Mouse (Mus musculus) cortical plate, adult 2 months (tissue): ENCODE data around the gene Cyp27b1. TPM values are rescaled to one million over a fixed set of nuclear protein-coding genes. Genes with fewer than 3 reads are reported as not detected.

Experiments
- H3K27ac ChIP-seq: fragments of 200-500 bp; 2 replicates; pipeline ENCODE4 v1.5.1; 2012; ENCODE audit warnings: low read length, control low read depth, inconsistent platforms; ENCODE audit not compliant: insufficient read depth
- H3K4me1 ChIP-seq: fragments of 200-500 bp; 2 replicates; pipeline ENCODE4 v1.6.1; 2011; ENCODE audit warnings: low read length; ENCODE audit not compliant: control insufficient read depth, insufficient read depth
- H3K4me3 ChIP-seq: fragments of 200-500 bp; 2 replicates; pipeline ENCODE4 v1.5.1; 2011; ENCODE audit warnings: mild to moderate bottlenecking, low read length, control low read depth; ENCODE audit not compliant: insufficient read depth
- CTCF ChIP-seq: fragments of 200-500 bp; IDR thresholded peaks from 2 replicates; pipeline ENCODE4 v1.5.1; 2011; ENCODE audit warnings: mild to moderate bottlenecking, control low read depth, low read length; ENCODE audit not compliant: insufficient read depth; ENCODE audit errors: extremely low read depth
- POLR2A ChIP-seq: fragments of 200-500 bp; IDR thresholded peaks from 2 replicates; pipeline ENCODE4 v1.6.1; 2011; ENCODE audit warnings: mild to moderate bottlenecking, low read length, control low read depth; ENCODE audit not compliant: insufficient read depth; ENCODE audit errors: extremely low read depth
- polyA plus RNA-seq: library from polyadenylated mRNA; depleted of rRNA; stranded (reverse); fragments of >200 nt; gene quantifications from 2 replicates; pipeline ENCODE4 v1.2.3, GENCODE M21; 2012

Cyp27b1 gene
- polyA plus RNA-seq, 1 experiment, result 0.67 TPM

- no peak within 1 kb of the TSS for H3K27ac ChIP-seq
- peak within 1 kb of the TSS; percentile 71 for H3K4me3 ChIP-seq
- no peaks in the 10 kb centered on the region for H3K4me1 ChIP-seq
- TF ChIP-seq POLR2A (peak; percentile 70; the same call in 1 of the 2 replicates), CTCF (peak; percentile 90)
Measured at GRCm38 (mm10) chr10:127030336-127031296, 17.4 kb upstream of the Cyp27b1 start, which contains the start of gene Tsfm. Gene Tsfm, minus strand, starts transcription at chr10:127030840.

- Histone ChIP-seq H3K4me1 (no peaks in the 10 kb centered on the region), H3K27ac (no peak overlapping the region), H3K4me3 (no peak overlapping the region)
- TF ChIP-seq POLR2A, result no peak
Measured at GRCm38 (mm10) chr10:127033301-127033741, 14.7 kb upstream of the Cyp27b1 start.

- no peak overlapping the region for H3K4me3 ChIP-seq
- TF ChIP-seq POLR2A (no peak), CTCF (no peak)
- H3K4me1 ChIP-seq, result no peaks in the 10 kb centered on the region
- H3K27ac ChIP-seq, result no peak overlapping the region
Measured at GRCm38 (mm10) chr10:127036273-127036672, 11.8 kb upstream of the Cyp27b1 start.

- H3K4me3 ChIP-seq, result no peak overlapping the region
- no peak overlapping the region for H3K27ac ChIP-seq
- H3K4me1 ChIP-seq, result peaks cover 1% of the 10 kb centered on the region; the same call in 1 of the 2 replicates
- TF ChIP-seq POLR2A, result no peak
- no peak for TF ChIP-seq CTCF
Measured at GRCm38 (mm10) chr10:127037641-127038040, 10.4 kb upstream of the Cyp27b1 start.

GRCm38 (mm10) chr10:127040569-127041214 lies 7.4 kb upstream of the Cyp27b1 start:
- no peak for TF ChIP-seq POLR2A
- peak overlapping the region; percentile 62 for H3K4me3 ChIP-seq
- H3K27ac ChIP-seq, result no peak overlapping the region
- peaks cover 1% of the 10 kb centered on the region; the same call in 1 of the 2 replicates for H3K4me1 ChIP-seq

- no peak within 1 kb of the TSS for H3K27ac ChIP-seq
- peaks cover 1% of the 10 kb centered on the region; the same call in 1 of the 2 replicates for H3K4me1 ChIP-seq
- peak within 1 kb of the TSS; percentile 62 for H3K4me3 ChIP-seq
- TF ChIP-seq POLR2A (no peak), CTCF (no peak)
Measured at GRCm38 (mm10) chr10:127041274-127041766, 6.7 kb upstream of the Cyp27b1 start, which contains the start of the genes Mettl1 and Eef1akmt3. Gene Mettl1, plus strand, starts transcription at chr10:127041414. Gene Eef1akmt3, minus strand, starts transcription at chr10:127041513.

- peaks cover 1% of the 10 kb centered on the region; the same call in 1 of the 2 replicates for H3K4me1 ChIP-seq
- peak overlapping the region; percentile 62 for H3K4me3 ChIP-seq
- no peak overlapping the region for H3K27ac ChIP-seq
- TF ChIP-seq CTCF, result no peak
- TF ChIP-seq POLR2A, result no peak
Measured at GRCm38 (mm10) chr10:127041774-127042338, 6.2 kb upstream of the Cyp27b1 start.

- Histone ChIP-seq H3K4me3 (peak overlapping the region; percentile 62), H3K4me1 (peaks cover 1% of the 10 kb centered on the region; the same call in 1 of the 2 replicates), H3K27ac (no peak overlapping the region)
- no peak for TF ChIP-seq POLR2A
- no peak for TF ChIP-seq CTCF
Measured at GRCm38 (mm10) chr10:127042468-127043115, 5.5 kb upstream of the Cyp27b1 start.

- Histone ChIP-seq H3K4me3 (no peak overlapping the region), H3K4me1 (peaks cover 1% of the 10 kb centered on the region; the same call in 1 of the 2 replicates), H3K27ac (no peak overlapping the region)
- no peak for TF ChIP-seq POLR2A
- no peak for TF ChIP-seq CTCF
Measured at GRCm38 (mm10) chr10:127043187-127043586, 4.9 kb upstream of the Cyp27b1 start.
